In genomic region chr12:102599801-102600200, GRCm38 (mm10) we compare ENCODE assay signal across 10 mouse cellular contexts. TPM values are rescaled to one million over a fixed set of nuclear protein-coding genes. Genes with fewer than 3 reads are reported as not detected.
DNase-seq lines count a peak whose midpoint lies in the region; ATAC-seq lines count a peak whose summit lies in the region.
"Had no signal": no experiment of that assay in that cellular context is flagged by ENCODE, and none has a peak within 500 bp of the region (broad histone marks: within the 10 kb centered on the region; RNA-seq: fewer than 3 reads in every experiment).

No protein-coding gene starts in this region.

- no peak overlapping the region for H3K9ac ChIP-seq in heart, embryonic 15.5 days
- no peak overlapping the region for H3K9ac ChIP-seq in kidney, embryonic 14.5 days (ENCODE audit: low read depth, low read length)

- no peaks in the 10 kb centered on the region for H3K36me3 ChIP-seq in heart, embryonic 15.5 days
- no peaks in the 10 kb centered on the region for H3K36me3 ChIP-seq in kidney, embryonic 14.5 days (ENCODE audit: control insufficient read depth, insufficient read depth, low read length)

- H3K4me3 ChIP-seq in heart, embryonic 15.5 days: no peak overlapping the region
- H3K4me3 ChIP-seq in kidney, embryonic 14.5 days (ENCODE audit: low read length): no peak overlapping the region

- H3K9me3 ChIP-seq in heart, embryonic 15.5 days (replicated peaks): no peaks in the 10 kb centered on the region
- H3K9me3 ChIP-seq in kidney, embryonic 14.5 days (ENCODE audit: control insufficient read depth, low read length): no peaks in the 10 kb centered on the region

- no peak overlapping the region for H3K4me2 ChIP-seq in heart, embryonic 15.5 days
- H3K4me2 ChIP-seq in kidney, embryonic 14.5 days (replicated peaks; ENCODE audit: low read depth, low read length): no peak overlapping the region

- 66% methylated on average over 7 of the region's 7 CpGs for WGBS in heart, embryonic 15.5 days
- WGBS in kidney, embryonic 14.5 days: 62% methylated on average over 7 of the region's 7 CpGs

- no peak for DNase-seq in heart, postnatal 10 days
- peak; percentile 26 for DNase-seq in ovary, postnatal 36 days (ENCODE audit: low spot score)
- DNase-seq in ovary, adult 18-20 months (ENCODE audit: low spot score): no peak
- no peak for DNase-seq in Muller cell, postnatal 12 days (ENCODE audit: inconsistent ontology term)
- DNase-seq in T-cell, adult 2 months (ENCODE audit: low spot score): no peak

- ATAC-seq in heart, embryonic 15.5 days (replicated peaks; ENCODE audit: insufficient number of reproducible peaks, insufficient read depth, low FRiP score, low read depth): no peak
- peak; percentile 25; the same call in 1 of the 2 replicates for ATAC-seq in kidney, embryonic 14.5 days (ENCODE audit: low FRiP score, low TSS enrichment)
- ATAC-seq: CD4-positive, CD25-positive, alpha-beta regulatory T cell, adult 4 months; forebrain, embryonic 16.5 days had no signal

- intact Hi-C loops in heart, postnatal 10 days (cut with DNase I): no loop called here

- H3K4me1 ChIP-seq in heart, embryonic 15.5 days (replicated peaks): peaks cover 35% of the 10 kb centered on the region
- H3K4me1 ChIP-seq in kidney, embryonic 14.5 days (ENCODE audit: control insufficient read depth, insufficient read depth, low read length): peaks cover 39% of the 10 kb centered on the region

- peak overlapping the region; percentile 46; the same call in 1 of the 2 replicates for H3K27ac ChIP-seq in heart, embryonic 15.5 days
- no peak overlapping the region for H3K27ac ChIP-seq in kidney, embryonic 14.5 days (ENCODE audit: low read depth, low read length)

- no peaks in the 10 kb centered on the region for H3K27me3 ChIP-seq in heart, embryonic 15.5 days
- no peaks in the 10 kb centered on the region for H3K27me3 ChIP-seq in kidney, embryonic 14.5 days (ENCODE audit: control insufficient read depth, insufficient read depth, low read length)

RNA-seq across cellular contexts. Expression of gene Chga, which starts 45.0 kb away (rescaled TPM):
- 0.38 and 12.0 TPM in 2 replicates for polyA plus RNA-seq in heart, embryonic 15.5 days (2015; fragmentation: Nextera tagmentation; extraction: Ambion mirVana)
- not detected for total RNA-seq in heart, postnatal 10 days (2021)
- polyA plus RNA-seq in kidney, embryonic 14.5 days (2014; fragmentation: Nextera tagmentation; extraction: Ambion mirVana): 0.30 and 0.73 TPM in 2 replicates
- total RNA-seq: heart, adult 18-20 months had no signal
- polyA plus RNA-seq: CD4-positive, CD25-positive, alpha-beta regulatory T cell, adult 4 months had no signal
